Mouse (Mus musculus): ENCODE measurements at regions not wholly inside any gene's neighbourhood (a gene's known extent, or its start where the extent isn't known, plus 50 kb on each side); places are given as distances from the start of the nearest gene placed in this dataset.
A peak's percentile ranks its signal among the peaks of the same experiment; 100 is the strongest.

- no peak overlapping the region for H3K4me3 ChIP-seq (ENCODE audit: insufficient read depth, low read depth, low read length)
- H3K27ac ChIP-seq (replicated peaks; ENCODE audit: low read depth, low read length): no peak overlapping the region
- peaks cover 26% of the 10 kb centered on the region for H3K4me1 ChIP-seq (ENCODE audit: control insufficient read depth, insufficient read depth, insufficient read length, low read length)
Measured at GRCm38 (mm10) chr9:35343336-35343735, 75.7 kb downstream of the Rpusd4 start.

- H3K4me3 ChIP-seq (ENCODE audit: insufficient read depth, low read depth, low read length): no peak overlapping the region
- H3K4me1 ChIP-seq (ENCODE audit: control insufficient read depth, insufficient read depth, insufficient read length, low read length): peaks cover 23% of the 10 kb centered on the region
- H3K27ac ChIP-seq (replicated peaks; ENCODE audit: low read depth, low read length): no peak overlapping the region
Measured at GRCm38 (mm10) chr9:35344374-35344773, 76.6 kb upstream of the Cdon start.

GRCm38 (mm10) chr9:35346378-35346777, 74.5 kb upstream of the Cdon start:
- no peak overlapping the region for H3K4me3 ChIP-seq (ENCODE audit: insufficient read depth, low read depth, low read length)
- no peak overlapping the region for H3K27ac ChIP-seq (replicated peaks; ENCODE audit: low read depth, low read length)
- peaks cover 5% of the 10 kb centered on the region for H3K4me1 ChIP-seq (ENCODE audit: control insufficient read depth, insufficient read depth, insufficient read length, low read length)

- no peak overlapping the region for H3K4me3 ChIP-seq (ENCODE audit: insufficient read depth, low read depth, low read length)
- peaks cover 1% of the 10 kb centered on the region; the same call in 1 of the 2 replicates for H3K4me1 ChIP-seq (ENCODE audit: control insufficient read depth, insufficient read depth, insufficient read length, low read length)
- H3K27ac ChIP-seq (replicated peaks; ENCODE audit: low read depth, low read length): no peak overlapping the region
Measured at GRCm38 (mm10) chr9:35350046-35350552, 70.8 kb upstream of the Cdon start.

GRCm38 (mm10) chr9:35351576-35351975, 69.4 kb upstream of the Cdon start:
- Histone ChIP-seq H3K4me3 (ENCODE audit: insufficient read depth, low read depth, low read length) (no peak overlapping the region), H3K27ac (replicated peaks; ENCODE audit: low read depth, low read length) (no peak overlapping the region), H3K4me1 (ENCODE audit: control insufficient read depth, insufficient read depth, insufficient read length, low read length) (peaks cover 2% of the 10 kb centered on the region; the same call in 1 of the 2 replicates)

GRCm38 (mm10) chr9:35354652-35355130, 66.2 kb upstream of the Cdon start:
- Histone ChIP-seq H3K4me3 (ENCODE audit: insufficient read depth, low read depth, low read length) (no peak overlapping the region), H3K27ac (replicated peaks; ENCODE audit: low read depth, low read length) (no peak overlapping the region), H3K4me1 (ENCODE audit: control insufficient read depth, insufficient read depth, insufficient read length, low read length) (peaks cover 2% of the 10 kb centered on the region)

GRCm38 (mm10) chr9:35359699-35360098, 61.2 kb upstream of the Cdon start:
- Histone ChIP-seq H3K27ac (replicated peaks; ENCODE audit: low read depth, low read length) (peak overlapping the region; percentile 47), H3K4me3 (ENCODE audit: insufficient read depth, low read depth, low read length) (no peak overlapping the region), H3K4me1 (ENCODE audit: control insufficient read depth, insufficient read depth, insufficient read length, low read length) (peaks cover 18% of the 10 kb centered on the region)

GRCm38 (mm10) chr9:35360139-35361100, 60.5 kb upstream of the Cdon start:
- Histone ChIP-seq H3K27ac (replicated peaks; ENCODE audit: low read depth, low read length) (peak overlapping the region; percentile 78), H3K4me1 (ENCODE audit: control insufficient read depth, insufficient read depth, insufficient read length, low read length) (peaks cover 16% of the 10 kb centered on the region), H3K4me3 (ENCODE audit: insufficient read depth, low read depth, low read length) (no peak overlapping the region)

- Histone ChIP-seq H3K4me3 (ENCODE audit: insufficient read depth, low read depth, low read length) (no peak overlapping the region), H3K4me1 (ENCODE audit: control insufficient read depth, insufficient read depth, insufficient read length, low read length) (peaks cover 16% of the 10 kb centered on the region), H3K27ac (replicated peaks; ENCODE audit: low read depth, low read length) (peak overlapping the region; percentile 78)
Measured at GRCm38 (mm10) chr9:35361432-35361831, 59.5 kb upstream of the Cdon start.

- no peak overlapping the region for H3K4me3 ChIP-seq (ENCODE audit: insufficient read depth, low read depth, low read length)
- H3K27ac ChIP-seq (replicated peaks; ENCODE audit: low read depth, low read length): peak overlapping the region; percentile 78
Measured at GRCm38 (mm10) chr9:35362276-35362675, 58.7 kb upstream of the Cdon start.

GRCm38 (mm10) chr9:35363079-35363478, 57.8 kb upstream of the Cdon start:
- H3K4me3 ChIP-seq (ENCODE audit: insufficient read depth, low read depth, low read length): no peak overlapping the region
- peaks cover 16% of the 10 kb centered on the region for H3K4me1 ChIP-seq (ENCODE audit: control insufficient read depth, insufficient read depth, insufficient read length, low read length)
- H3K27ac ChIP-seq (replicated peaks; ENCODE audit: low read depth, low read length): no peak overlapping the region

More at GRCm38 (mm10) chr9:35362276-35362675, 58.7 kb upstream of the Cdon start:
- H3K4me1 ChIP-seq (ENCODE audit: control insufficient read depth, insufficient read depth, insufficient read length, low read length): peaks cover 16% of the 10 kb centered on the region

- no peak overlapping the region for H3K4me3 ChIP-seq (ENCODE audit: insufficient read depth, low read depth, low read length)
- H3K27ac ChIP-seq (replicated peaks; ENCODE audit: low read depth, low read length): no peak overlapping the region
- peaks cover 16% of the 10 kb centered on the region for H3K4me1 ChIP-seq (ENCODE audit: control insufficient read depth, insufficient read depth, insufficient read length, low read length)
Measured at GRCm38 (mm10) chr9:35363936-35364335, 57.0 kb upstream of the Cdon start.

GRCm38 (mm10) chr9:35365975-35366374, 55.0 kb upstream of the Cdon start:
- H3K27ac ChIP-seq (replicated peaks; ENCODE audit: low read depth, low read length): no peak overlapping the region
- no peak overlapping the region for H3K4me3 ChIP-seq (ENCODE audit: insufficient read depth, low read depth, low read length)
- H3K4me1 ChIP-seq (ENCODE audit: control insufficient read depth, insufficient read depth, insufficient read length, low read length): peaks cover 11% of the 10 kb centered on the region

GRCm38 (mm10) chr9:35369063-35369462, 51.9 kb upstream of the Cdon start:
- H3K27ac ChIP-seq (replicated peaks; ENCODE audit: low read depth, low read length): no peak overlapping the region
- no peak overlapping the region for H3K4me3 ChIP-seq (ENCODE audit: insufficient read depth, low read depth, low read length)
- no peaks in the 10 kb centered on the region for H3K4me1 ChIP-seq (ENCODE audit: control insufficient read depth, insufficient read depth, insufficient read length, low read length)

GRCm38 (mm10) chr9:35370031-35370430, 50.9 kb upstream of the Cdon start:
- H3K27ac ChIP-seq (replicated peaks; ENCODE audit: low read depth, low read length): no peak overlapping the region
- no peak overlapping the region for H3K4me3 ChIP-seq (ENCODE audit: insufficient read depth, low read depth, low read length)

More at GRCm38 (mm10) chr9:35370031-35370430, 50.9 kb upstream of the Cdon start:
- no peaks in the 10 kb centered on the region for H3K4me1 ChIP-seq (ENCODE audit: control insufficient read depth, insufficient read depth, insufficient read length, low read length)

Data from brown adipose tissue, adult 24 weeks (tissue).